Mouse (Mus musculus) c-Kit-negative CD71-positive TER-119-positive erythroid progenitor cells, embryonic 14.5 days (primary cell): ENCODE measurements around the gene Vps37b.

Experiments used
- DNase-seq: peaks from one replicate; pipeline ENCODE4 v3.0.0-alpha.2; 2013; ENCODE audit warnings: low read depth, low spot score

Vps37b gene

DNA sequence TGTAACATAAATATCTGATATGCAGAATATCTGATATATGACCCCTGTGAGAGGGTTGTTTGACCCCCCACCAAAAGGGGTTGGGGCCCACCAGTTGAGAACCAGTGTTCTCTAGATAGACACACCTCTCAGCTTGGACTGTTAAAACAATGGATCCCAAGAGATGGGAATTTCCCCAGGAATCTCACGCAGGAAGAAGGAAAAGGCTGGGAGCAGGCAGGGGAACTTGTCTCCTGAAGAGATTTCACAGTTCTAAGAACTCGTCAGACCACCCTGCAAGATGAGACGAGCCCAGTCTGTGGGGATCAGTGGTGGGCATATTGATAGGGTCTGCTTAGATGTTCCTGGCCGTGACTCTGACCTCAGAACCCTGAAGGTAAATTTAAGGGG lies 52.1 kb downstream of the Vps37b start:
- DNase-seq = no peak

DNA sequence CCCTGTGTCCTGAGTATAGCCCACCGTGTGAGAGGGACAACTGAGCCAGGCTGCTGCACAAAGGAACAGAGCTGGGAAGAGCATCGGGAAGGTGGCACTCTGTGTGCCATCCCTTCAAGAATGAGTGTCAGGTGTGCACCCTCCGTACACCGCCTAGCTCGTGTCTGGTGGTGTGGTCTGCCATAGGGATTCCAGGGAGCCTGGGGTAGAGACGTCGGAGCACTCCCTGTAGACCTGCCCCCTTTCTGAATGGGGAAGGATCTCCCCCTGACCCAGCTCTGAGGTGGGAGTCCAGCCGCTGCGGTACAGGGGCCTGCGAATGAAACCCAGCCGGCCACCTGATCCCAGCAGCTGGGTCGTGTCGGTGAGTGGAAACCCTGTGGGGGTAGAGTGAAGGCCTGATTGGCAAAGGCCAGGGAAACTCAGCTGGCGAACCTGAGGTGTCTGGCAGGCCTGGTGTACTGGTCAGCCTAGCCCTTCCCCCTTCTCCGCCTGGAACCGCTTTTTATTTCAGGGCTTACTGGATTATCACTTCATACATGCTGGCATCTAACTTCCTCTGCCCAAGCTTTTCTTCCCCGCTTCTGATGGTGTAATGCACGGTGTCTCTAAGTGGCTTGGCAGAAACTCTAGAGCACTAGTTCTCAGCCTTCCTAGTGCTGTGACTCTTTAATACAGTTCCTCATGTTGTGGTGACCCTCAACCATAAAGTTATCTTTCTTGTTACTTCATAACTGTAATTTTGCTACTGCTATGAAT lies 52.7 kb downstream of the Vps37b start:
- DNase-seq = no peak

DNA sequence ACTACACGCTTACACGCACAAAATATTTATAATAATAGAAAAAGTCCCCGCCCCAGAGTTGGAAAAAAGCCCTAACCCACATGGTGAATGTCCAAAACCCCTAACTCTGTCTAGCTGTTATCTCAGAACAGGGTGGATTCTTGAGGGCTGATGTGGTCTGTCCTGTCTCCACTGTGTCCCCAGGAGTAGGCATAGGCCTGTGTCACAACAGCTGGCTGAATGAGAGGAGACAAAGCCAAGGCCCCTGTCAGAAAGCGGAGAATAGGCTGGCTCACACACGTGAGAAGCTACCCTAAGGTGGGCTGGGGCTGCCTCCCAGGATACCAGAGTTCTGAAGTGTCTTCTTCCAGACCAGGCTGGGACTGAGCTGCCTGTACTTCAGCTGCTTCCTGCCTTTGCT lies 53.9 kb downstream of the Vps37b start:
- DNase-seq = no peak

DNA sequence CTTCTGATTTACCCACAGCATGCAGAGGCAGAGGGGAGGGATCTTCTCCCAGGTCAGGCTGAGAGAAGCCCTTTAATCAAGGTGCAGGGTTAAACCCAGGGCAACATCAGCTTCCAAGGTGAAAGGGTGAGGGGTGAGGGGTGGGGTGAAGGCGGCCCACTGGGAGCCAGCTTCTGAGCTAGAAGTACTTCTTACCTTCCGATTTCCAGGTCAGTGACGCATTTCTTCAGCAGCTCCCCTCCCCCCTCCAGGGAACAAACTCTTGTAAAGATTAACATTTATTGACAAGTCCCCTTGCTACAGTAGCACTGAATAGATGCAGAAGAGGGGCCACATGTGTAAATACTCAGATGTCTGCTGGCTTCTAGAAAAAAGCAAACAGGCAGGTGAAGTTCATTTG lies 54.8 kb downstream of the Vps37b start:
- DNase-seq = no peak

DNA sequence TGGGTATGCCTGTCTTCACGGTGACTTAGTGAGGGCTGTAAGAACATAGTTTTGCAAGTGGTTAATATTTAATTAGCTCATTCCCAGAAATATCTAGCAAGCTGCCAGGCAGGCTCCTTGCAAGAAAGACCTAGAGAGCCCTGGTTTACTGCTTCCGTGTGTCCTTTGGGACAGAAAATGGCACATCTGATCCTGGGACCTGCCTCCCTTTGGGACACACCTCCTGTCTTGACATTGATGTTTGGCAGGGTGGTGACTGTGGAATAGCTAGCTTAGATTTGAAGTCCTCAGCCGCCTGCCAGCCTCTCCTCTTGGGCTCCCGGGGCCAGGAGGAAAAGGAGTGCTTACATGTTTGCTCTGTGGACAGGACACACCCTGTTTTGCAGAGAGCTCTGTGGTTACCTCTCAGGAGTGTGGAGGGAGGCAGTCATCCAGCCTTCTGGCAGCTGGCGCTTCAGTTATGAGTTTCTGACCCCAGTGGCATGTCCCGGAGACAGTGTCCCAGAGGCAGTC lies 56.3 kb downstream of the Vps37b start:
- no peak for DNase-seq

DNA sequence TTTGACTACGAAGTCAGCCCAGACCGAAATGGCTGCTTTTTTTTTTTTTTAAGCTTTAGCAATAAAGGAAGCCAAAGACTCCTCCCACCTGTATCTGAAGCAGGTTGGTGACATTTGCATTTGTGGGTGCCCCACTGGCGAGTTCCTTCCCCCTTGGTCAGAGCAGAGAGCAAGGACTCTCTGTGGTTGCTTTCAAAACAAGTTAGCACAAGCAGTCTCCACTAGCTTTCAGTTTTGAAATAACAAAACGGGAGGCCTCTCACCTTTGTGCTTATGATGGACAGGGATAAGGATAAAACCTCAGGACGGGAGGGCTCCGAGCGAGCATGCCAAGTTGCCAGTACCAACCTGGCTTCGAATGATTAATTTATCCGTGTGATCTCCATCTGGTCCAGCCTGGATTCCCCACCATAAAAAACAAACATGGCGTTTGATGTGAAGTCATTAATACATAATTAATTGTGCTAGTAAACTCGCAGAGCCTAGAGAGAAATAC lies 57.4 kb downstream of the Vps37b start:
- no peak for DNase-seq

DNA sequence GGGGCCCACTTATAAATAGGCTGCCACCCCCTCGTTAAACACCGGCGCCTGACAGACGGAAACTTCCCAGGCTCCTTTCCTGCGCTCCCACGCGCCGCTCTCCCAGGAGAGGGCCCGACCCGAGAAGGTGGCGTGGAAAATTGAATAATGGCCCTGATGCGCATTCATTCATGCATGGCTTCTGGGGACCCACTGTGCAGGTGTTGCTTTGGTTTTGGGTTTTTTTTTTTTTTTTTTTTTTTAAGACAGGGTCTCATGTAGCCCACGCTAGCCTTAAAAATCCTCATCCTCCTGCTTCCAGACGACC lies 57.9 kb downstream of the Vps37b start:
- no peak for DNase-seq

DNA sequence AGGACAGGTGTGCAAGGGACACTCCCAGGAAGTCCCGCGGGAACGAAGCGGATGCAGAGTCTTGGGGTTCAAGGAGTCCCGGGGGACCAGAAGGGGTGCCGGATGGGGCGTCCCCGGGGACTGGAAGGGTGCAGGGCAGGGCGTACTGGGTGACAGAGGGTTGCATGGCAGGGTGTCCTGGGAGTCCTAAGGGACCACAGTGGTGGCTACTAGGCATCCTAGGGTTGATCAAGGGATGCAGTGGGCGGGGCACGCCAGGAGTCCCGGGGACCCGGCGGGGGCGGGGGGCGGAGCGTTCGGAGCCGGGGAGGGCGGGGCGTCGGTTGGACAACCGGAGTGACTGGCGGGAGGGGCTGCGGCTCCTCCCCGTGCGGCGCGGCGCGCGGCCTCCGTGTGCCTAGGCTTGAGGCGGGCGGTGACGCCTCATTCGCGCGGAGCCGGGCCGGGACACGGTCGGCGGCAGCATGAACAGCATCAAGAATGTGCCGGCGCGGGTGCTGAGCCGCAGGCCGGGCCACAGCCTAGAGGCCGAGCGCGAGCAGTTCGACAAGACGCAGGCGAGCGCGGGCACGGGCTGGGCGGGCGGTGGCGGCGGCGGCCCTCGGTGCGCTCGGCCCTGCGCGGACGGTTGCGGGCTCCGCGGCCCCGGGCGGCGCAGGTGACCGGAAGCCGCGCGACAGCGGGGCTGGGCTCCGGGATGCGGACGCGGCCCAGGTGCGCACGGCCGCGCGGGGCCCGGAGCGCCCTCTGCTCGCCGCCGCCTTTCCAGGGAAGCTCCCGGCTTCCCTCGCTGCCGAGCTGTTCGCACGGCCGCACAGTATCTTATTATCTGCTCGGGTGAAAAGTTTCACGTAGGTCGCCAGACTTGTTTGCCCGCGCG lies 58.5 kb downstream of the Vps37b start, which contains the start of gene Hip1r:
Gene Hip1r (plus strand): TSS at position 330 of the 880 bp plus-strand sequence.
- peak; percentile 30 for DNase-seq

DNA sequence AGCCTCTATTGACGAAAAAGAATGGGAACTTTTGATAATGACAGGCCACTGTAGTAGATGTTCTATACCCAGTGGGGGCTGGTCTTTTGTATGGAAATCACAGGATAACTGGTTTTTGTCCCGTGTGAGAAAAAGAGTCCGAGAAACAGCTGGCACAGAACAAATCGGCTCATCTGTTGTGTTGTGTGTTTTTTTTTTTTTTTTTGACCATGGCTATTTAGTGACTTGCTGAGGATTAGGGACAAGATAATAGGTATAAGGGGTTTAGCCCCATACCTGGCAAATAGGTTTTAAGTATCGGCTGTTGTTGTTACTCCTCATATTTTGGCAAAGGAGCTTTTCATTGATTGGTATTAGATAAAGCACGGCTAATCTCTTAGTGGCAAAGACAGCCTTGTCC lies 59.6 kb downstream of the Vps37b start:
- no peak for DNase-seq

DNA sequence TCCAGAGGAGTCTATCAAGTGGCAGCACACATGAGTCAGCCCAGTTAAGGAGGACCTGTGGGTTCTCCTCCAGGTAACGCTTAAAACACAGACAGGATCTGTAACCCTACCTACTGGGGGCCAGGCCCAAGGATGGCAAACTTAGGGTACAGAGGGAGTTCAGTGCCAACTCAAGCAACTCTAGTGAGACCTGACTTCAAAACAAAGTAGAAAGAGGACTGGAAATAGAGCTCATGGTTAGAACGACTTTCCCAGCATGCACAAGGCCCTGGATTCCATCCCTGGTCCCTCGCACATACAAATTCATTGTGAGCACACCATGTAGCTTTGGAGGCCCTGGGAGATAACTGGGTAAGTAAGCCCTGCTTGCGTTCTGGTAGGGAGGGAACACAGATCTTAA lies 61.5 kb downstream of the Vps37b start:
- no peak for DNase-seq

DNA sequence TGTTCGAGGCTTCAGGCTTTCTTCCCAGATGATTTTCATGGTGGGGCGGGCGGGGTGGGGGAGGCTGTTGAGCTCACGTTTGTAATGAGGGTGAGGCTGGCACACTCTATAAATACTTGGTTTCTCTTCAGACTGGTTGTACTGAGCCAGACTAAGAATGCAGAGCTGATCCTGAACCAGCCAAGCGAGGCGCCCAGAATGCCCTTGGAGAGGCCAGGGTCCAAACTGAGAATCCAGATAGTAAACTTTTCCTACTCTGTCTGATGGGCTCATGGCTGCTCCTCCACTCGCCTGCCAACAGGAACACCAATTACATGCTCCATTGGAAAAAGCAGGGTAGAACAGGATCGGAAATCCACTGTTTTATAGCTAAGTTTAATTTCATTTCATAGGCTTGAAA lies 62.9 kb downstream of the Vps37b start:
- no peak for DNase-seq

DNA sequence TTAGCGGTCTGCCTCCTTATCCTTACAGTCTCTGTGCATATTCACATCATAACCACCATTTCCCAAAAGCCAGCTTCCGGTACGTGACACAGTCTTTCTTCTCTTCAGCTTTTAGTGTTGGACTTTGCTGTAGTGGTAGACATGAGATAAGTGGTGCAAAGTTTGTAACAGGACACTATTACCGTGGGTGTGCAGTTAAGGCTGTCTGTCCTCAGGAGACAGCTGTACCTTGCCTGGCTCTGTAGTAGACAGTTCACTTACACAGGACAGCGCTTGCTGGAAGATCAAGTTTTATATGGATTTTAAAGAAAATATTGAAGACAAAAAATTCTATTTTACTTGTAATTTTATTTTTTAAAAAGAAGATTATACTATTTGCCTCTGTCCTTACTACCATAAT lies 63.6 kb downstream of the Vps37b start:
- DNase-seq = no peak

DNA sequence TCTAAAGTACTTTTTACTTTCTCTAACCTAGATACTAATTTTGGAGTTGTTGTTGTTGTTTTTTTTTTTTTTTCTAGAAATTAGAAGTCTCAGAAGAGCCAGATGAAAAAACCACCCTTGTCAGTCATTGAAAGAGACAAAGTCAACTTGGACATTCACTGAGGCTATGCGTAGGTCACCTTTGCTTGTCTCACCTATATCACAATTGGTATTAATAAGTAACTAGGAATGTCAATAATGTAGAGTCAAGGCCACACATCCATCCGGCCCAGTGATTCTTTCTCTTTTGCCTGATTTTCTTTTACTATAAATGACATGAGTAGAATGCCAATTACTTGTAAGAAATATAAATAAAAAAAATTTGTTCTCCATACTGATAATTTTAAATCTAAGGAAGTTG lies 65.3 kb downstream of the Vps37b start:
- no peak for DNase-seq

DNA sequence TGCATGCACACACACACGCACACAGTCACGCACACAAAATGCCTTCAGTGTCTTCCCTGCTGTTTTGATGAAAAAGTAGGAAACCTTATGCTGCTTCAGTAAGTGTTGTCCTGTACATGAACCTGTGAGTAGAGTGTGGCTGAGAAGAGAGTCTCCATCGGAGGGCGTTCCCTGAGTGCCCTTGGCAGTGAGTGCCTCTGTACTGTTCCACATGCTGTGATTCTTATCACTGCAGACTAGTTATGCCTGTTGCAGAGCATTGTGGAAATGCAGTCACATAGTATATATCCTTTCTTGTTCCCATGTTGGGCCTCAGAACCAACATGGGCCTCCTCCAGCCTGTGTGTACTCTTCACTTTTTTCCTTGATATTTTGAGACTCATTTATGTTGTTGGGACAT lies 67.9 kb downstream of the Vps37b start:
- DNase-seq = no peak

DNA sequence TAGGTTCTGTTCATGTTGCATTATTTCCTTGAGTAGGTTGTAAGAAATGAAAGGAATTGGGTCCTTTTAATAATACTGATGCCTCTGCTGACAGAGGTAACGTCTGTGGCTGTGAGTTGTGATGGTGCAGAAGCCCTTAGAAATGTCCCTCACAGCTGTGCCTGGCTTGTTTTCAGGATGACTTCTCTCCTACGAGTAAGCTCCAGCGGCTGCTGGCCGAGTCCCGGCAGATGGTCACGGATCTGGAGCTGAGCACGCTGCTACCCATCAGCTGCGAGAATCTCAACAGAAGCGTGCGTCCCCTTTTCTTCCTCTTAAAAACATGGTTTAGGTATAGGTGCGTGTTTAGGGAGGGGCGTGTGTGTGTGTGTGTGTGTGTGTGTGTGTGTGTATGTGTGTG lies 71.0 kb downstream of the Vps37b start:
- no peak for DNase-seq

DNA sequence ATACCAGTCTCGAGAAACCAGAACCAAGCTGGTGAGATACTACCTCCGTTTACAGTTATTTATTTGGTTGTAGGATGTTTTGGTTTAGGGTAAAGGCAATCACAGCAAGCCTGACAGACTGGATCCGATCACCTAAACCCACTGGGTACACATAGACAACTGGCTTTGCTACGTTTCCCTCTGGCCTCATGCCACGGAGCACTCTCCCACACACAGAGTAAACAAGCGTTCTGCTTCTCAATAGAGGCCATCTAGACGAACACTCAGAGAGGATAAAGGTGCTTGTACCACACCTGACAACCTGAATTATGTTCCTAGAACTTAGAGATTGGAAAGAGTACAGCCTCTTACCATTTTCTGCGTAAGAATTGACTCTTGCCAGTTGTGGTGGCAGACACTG lies 71.9 kb downstream of the Vps37b start:
- DNase-seq = no peak

DNA sequence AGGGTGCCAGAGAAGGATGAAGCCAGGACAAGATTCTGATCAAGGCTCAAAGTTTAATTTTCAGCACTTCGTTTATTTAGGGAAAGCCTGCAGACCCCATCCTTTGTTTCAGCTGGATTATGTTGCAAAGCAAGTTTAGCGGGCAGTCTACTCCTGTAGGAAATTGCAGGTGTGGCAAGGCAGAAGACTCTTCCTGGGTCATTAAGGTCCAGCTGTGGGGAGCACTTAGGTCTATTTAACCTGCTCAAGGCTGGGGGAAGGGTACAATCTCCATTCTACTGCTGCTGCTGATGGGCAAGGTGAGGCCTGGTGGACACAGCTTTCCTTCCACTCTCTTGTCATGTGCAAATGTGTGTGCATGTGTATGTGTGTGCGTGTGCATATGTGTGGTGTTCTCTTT lies 73.1 kb downstream of the Vps37b start:
- DNase-seq = no peak

DNA sequence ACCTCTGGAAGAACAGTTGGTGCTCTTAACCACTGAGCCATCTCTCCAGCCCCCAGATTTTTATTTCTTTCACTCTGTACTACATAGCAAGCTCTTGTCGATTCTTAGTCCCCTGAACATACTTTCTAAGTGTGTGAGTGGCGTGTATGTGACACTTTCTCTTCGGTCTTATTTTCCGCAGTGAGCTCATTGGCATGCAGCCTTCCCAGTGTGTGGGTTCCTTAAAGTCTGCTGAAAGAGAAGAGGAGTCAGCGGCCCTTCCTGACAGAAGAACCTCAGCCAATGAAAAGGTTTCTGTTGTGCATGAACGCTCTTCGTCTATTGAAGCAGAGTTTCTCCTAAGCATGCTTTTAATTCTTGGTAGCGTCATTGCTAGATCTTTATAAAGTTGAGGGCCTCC lies 74.9 kb downstream of the Vps37b start:
- DNase-seq = no peak
